Comparison of ENCODE assay signal across 8 mouse cellular contexts in the genomic region with DNA sequence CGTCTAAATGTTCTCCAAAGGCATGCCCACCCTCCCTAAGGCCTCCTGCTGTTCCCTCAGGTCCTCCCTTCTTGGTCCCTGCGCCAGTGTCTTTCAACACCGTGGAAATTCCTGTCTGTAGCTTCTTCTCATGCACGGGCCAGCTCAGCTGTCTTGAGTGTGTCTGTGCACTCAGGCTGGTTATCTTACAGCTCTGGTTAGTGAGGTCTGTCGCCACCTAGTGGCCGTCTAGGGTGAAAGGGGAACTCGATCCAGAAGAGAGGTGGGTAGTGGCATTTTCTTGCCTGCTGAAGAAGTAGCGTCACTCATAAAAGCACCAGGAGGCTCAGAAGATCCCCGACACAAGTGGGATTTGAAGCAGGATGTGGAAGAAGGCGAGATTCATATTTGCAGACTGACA.
DNase-seq lines count a peak whose midpoint lies in the region; ATAC-seq and TF ChIP-seq lines count a peak whose summit lies in the region.

No protein-coding gene starts in this region.

- H3K27me3 ChIP-seq in forebrain, embryonic 14.5 days (replicated peaks; ENCODE audit: control insufficient read depth, insufficient read depth, low read length): no peaks in the 10 kb centered on the region
- H3K27me3 ChIP-seq in lung, embryonic 16.5 days (ENCODE audit: control insufficient read depth, insufficient read depth, low read depth, low read length): no peaks in the 10 kb centered on the region

- H3K36me3 ChIP-seq in ES-E14 (ENCODE audit: control insufficient read depth, insufficient read depth, low read length, poor library complexity, severe bottlenecking): no peaks in the 10 kb centered on the region
- no peaks in the 10 kb centered on the region for H3K36me3 ChIP-seq in forebrain, embryonic 14.5 days (ENCODE audit: control insufficient read depth, insufficient read depth, low read length)
- no peaks in the 10 kb centered on the region for H3K36me3 ChIP-seq in lung, embryonic 16.5 days (ENCODE audit: control insufficient read depth, insufficient read depth, low read length)

- peak; percentile 87 for DNase-seq in ES-E14 (ENCODE audit: low read depth, low spot score)
- peak; percentile 58 for DNase-seq in c-Kit-positive CD71-positive TER-119-positive erythroid progenitor cells, embryonic 14.5 days (ENCODE audit: low spot score)
- peak; percentile 91 for DNase-seq in forebrain, embryonic 14.5 days (ENCODE audit: low spot score)
- DNase-seq in heart, postnatal 10 days: peak; percentile 79 to 87
- DNase-seq in layer of hippocampus, adult 18-20 months (ENCODE audit: low spot score in 2 of 2): peak; percentile 74 to 90
- DNase-seq in ovary, postnatal 10 days (ENCODE audit: low spot score): peak; percentile 34
- peak; percentile 87 for DNase-seq in thymus, postnatal 0 days (ENCODE audit: low spot score)

- H3K9ac ChIP-seq in ES-E14 (ENCODE audit: insufficient read depth, low read depth, low read length, poor library complexity, severe bottlenecking): no peak overlapping the region; the same call in 1 of the 2 replicates
- no peak overlapping the region for H3K9ac ChIP-seq in forebrain, embryonic 14.5 days (ENCODE audit: low read length)
- no peak overlapping the region for H3K9ac ChIP-seq in lung, embryonic 16.5 days (ENCODE audit: low read length)

- no peak overlapping the region for H3K27ac ChIP-seq in ES-E14 (ENCODE audit: insufficient read depth, low read depth, low read length, poor library complexity, severe bottlenecking)
- H3K27ac ChIP-seq in forebrain, embryonic 14.5 days (ENCODE audit: low read depth, low read length): no peak overlapping the region
- H3K27ac ChIP-seq in lung, embryonic 16.5 days (ENCODE audit: low read length): no peak overlapping the region

- H3K4me1 ChIP-seq in ES-E14 (ENCODE audit: control insufficient read depth in 2 of 2, insufficient read depth in 2 of 2, low read length in 2 of 2, poor library complexity in 1 of 2): peaks cover 0 to 2% of the 10 kb centered on the region in 2 experiments; a peak in 1 of 4 replicates
- no peaks in the 10 kb centered on the region for H3K4me1 ChIP-seq in forebrain, embryonic 14.5 days (ENCODE audit: control insufficient read depth, insufficient read depth, low read length)
- peaks cover 6% of the 10 kb centered on the region; the same call in 1 of the 2 replicates for H3K4me1 ChIP-seq in lung, embryonic 16.5 days (replicated peaks; ENCODE audit: control insufficient read depth, insufficient read depth, low read length)

- intact Hi-C loops in heart, postnatal 10 days (cut with DNase I): no loop called here

- WGBS in forebrain, embryonic 14.5 days: 5% methylated on average over 10 of the region's 10 CpGs
- 2% methylated on average over 10 of the region's 10 CpGs for WGBS in lung, embryonic 16.5 days

- peak; percentile 84 for ATAC-seq in forebrain, embryonic 14.5 days
- peak; percentile 75 for ATAC-seq in lung, embryonic 16.5 days (ENCODE audit: low read depth)

- in situ Hi-C loops in ES-E14 (cut with MboI; ENCODE audit: low sequenced_read_pairs in 2 of 2, unreplicated experiment in 2 of 2): loop anchor here in 1 of 2 experiments (10.0 kb wide), 1 partner anchor 120 kb away; no protein-coding TSS in a partner anchor

- no peaks in the 10 kb centered on the region for H3K9me3 ChIP-seq in ES-E14 (ENCODE audit: control insufficient read depth, insufficient read depth, low read depth, low read length)
- no peaks in the 10 kb centered on the region for H3K9me3 ChIP-seq in forebrain, embryonic 14.5 days (replicated peaks; ENCODE audit: control insufficient read depth, low read length)
- H3K9me3 ChIP-seq in lung, embryonic 16.5 days (ENCODE audit: control insufficient read depth, low read length): no peaks in the 10 kb centered on the region

- no peak overlapping the region for H3K4me2 ChIP-seq in forebrain, embryonic 14.5 days (ENCODE audit: low read length)
- no peak overlapping the region for H3K4me2 ChIP-seq in lung, embryonic 16.5 days (ENCODE audit: low read depth, low read length)

- H3K4me3 ChIP-seq in ES-E14 (ENCODE audit: insufficient read depth in 1 of 2, low read depth in 1 of 2, low read length in 2 of 2, poor library complexity in 1 of 2, severe bottlenecking in 1 of 2): no peak overlapping the region
- no peak overlapping the region for H3K4me3 ChIP-seq in forebrain, embryonic 14.5 days (ENCODE audit: low read depth, low read length)
- H3K4me3 ChIP-seq in lung, embryonic 16.5 days (ENCODE audit: low read length): no peak overlapping the region

TF ChIP-seq in ES-E14, 5 proteins besides CTCF, POLR2A, EP300 and RAD21:
- no peak for TF ChIP-seq MAFK (IDR thresholded peaks at IDR 0.05; ENCODE audit: insufficient read depth, low read depth, low read length)
- no peak for TF ChIP-seq ZNF384 (IDR thresholded peaks at IDR 0.05; ENCODE audit: low read depth, low read length)
- TF ChIP-seq HCFC1 (IDR thresholded peaks at IDR 0.05; ENCODE audit: borderline replicate concordance, insufficient read depth, low read length): no peak
- no peak for TF ChIP-seq CHD2 (IDR thresholded peaks at IDR 0.05; ENCODE audit: low read depth, low read length)
- peak; percentile 72 for TF ChIP-seq ZC3H11A (IDR thresholded peaks at IDR 0.05; ENCODE audit: borderline replicate concordance, low read depth, low read length)

Comparison
In these comparisons a context has a peak if more than half of its experiments do, and no peak if none do; other contexts are left out.
1. DNase-seq: peak in every context shown above with its lines; median percentile 91 in forebrain, embryonic 14.5 days; 87 in ES-E14; 87 in thymus, postnatal 0 days; 83 in heart, postnatal 10 days; 82 in layer of hippocampus, adult 18-20 months; 58 in c-Kit-positive CD71-positive TER-119-positive erythroid progenitor cells, embryonic 14.5 days; 34 in ovary, postnatal 10 days.